Mouse (Mus musculus) embryonic facial prominence, embryonic 12.5 days (tissue): ENCODE results near the gene Iglon5. TPM values are rescaled to one million over a fixed set of nuclear protein-coding genes. Genes with fewer than 3 reads are reported as not detected.

Source experiments
- ATAC-seq: fragments of 200-750 bp; cut with Nextera tagmentation; 2 replicates; pipeline ENCODE4 v1.8.0; 2017; ENCODE audit not compliant: insufficient number of reproducible peaks, insufficient read depth, low FRiP score, low TSS enrichment
- H3K27ac ChIP-seq: fragments of 300-500 bp; sonication (generic); 2 replicates; pipeline ENCODE4 v1.5.1; 2016; ENCODE audit warnings: mild to moderate bottlenecking
- H3K27me3 ChIP-seq: fragments of 300-500 bp; sonication (generic); 2 replicates; pipeline ENCODE4 v1.6.1; 2016; ENCODE audit warnings: mild to moderate bottlenecking, moderate library complexity
- H3K36me3 ChIP-seq: fragments of 300-500 bp; sonication (generic); 2 replicates; pipeline ENCODE4 v1.6.1; 2016; ENCODE audit warnings: mild to moderate bottlenecking
- H3K4me1 ChIP-seq: fragments of 300-500 bp; sonication (generic); 2 replicates; pipeline ENCODE4 v1.6.1; 2016
- H3K4me2 ChIP-seq: fragments of 300-500 bp; sonication (generic); replicated peaks from 2 replicates; pipeline ENCODE4 v1.6.1; 2016; ENCODE audit warnings: mild to moderate bottlenecking, moderate library complexity
- H3K4me3 ChIP-seq: fragments of 300-500 bp; sonication (generic); 2 replicates; pipeline ENCODE4 v1.5.1; 2016; ENCODE audit warnings: mild to moderate bottlenecking
- H3K9ac ChIP-seq: fragments of 300-500 bp; sonication (generic); 2 replicates; pipeline ENCODE4 v1.6.1; 2016; ENCODE audit warnings: mild to moderate bottlenecking, moderate library complexity
- H3K9me3 ChIP-seq: fragments of 300-500 bp; sonication (generic); 2 replicates; pipeline ENCODE4 v1.6.1; 2016; ENCODE audit warnings: mild to moderate bottlenecking, moderate library complexity
- WGBS: fragments of 180-500 bp; shearing (Covaris S2); methylation state at CpG from one replicate; pipeline ENCODE4 v1.1.7; 2016; 5-methylcytosine and 5-hydroxymethylcytosine counted together
- microRNA-seq: library from miRNA; unstranded; fragments of <30 nt; microRNA quantifications from one replicate; pipeline ENCODE4, GENCODE M21; 2017
- polyA plus RNA-seq: library from polyadenylated mRNA; unstranded; fragments of >200 nt; fragmentation: Nextera tagmentation; extraction: Ambion mirVana; gene quantifications from 2 replicates; pipeline ENCODE4 v1.2.1, GENCODE M21; 2016

The Iglon5 gene
- polyA plus RNA-seq, 1 experiment from 2014 or later = 1.9 TPM

DNA sequence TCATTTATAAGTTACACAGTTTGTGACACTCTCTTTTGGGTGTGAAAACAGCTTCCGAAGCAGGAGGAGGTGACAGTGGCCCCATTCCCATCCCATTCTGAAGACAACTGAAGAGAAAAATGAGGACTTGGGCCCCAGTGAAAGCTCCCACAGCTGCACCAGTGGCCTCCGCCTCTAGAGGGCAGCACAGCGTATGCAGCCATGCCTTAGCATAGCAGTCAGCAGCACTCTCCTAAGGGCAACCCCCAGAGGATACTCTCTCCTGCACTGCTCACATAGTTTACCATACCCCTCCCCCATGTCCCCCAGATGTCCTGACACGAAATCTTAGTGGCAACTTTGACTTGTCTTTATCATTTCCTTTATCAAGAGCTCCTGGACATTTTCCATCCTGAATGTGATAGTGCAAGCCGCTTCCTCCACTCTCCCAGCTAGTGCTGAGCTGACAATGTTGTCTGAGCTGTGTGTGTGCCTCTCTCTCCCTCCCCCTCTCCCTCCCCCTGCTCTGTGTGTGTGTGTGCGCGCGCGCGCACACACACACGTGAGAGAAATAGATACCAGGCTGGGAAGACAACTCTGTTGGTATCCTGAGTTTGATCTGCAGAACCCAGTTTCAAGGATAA is 66.8 kb downstream of the Iglon5 start:
- Histone ChIP-seq H3K4me1 (no peaks in the 10 kb centered on the region; the same call in 1 of the 2 replicates), H3K9me3 (no peaks in the 10 kb centered on the region), H3K4me2 (peak overlapping the region; percentile 24), H3K27ac (no peak overlapping the region), H3K9ac (no peak overlapping the region), H3K27me3 (no peaks in the 10 kb centered on the region), H3K4me3 (no peak overlapping the region; the same call in 1 of the 2 replicates), H3K36me3 (no peaks in the 10 kb centered on the region)
- 12% methylated on average over 11 of the region's 11 CpGs for WGBS
- ATAC-seq = peak; percentile 84

Small RNAs within 50 kb of the gene (microRNA-seq; reads per million reads assigned to microRNA genes)
- gene Mir7051 = 0.54 reads per million

Other genes with a start within 250 kb of the Iglon5 start
- gene Zfp715, start 176.8 kb downstream of the Iglon5 start, polyA plus RNA-seq = 15.5 and 16.1 TPM in 2 replicates
- 0.10 and 0.37 TPM in 2 replicates for gene Siglecf, start 138.7 kb downstream of the Iglon5 start, polyA plus RNA-seq
- gene Siglecg, start 81.9 kb downstream of the Iglon5 start, polyA plus RNA-seq = 0.04 and 0.09 TPM in 2 replicates
- 1.9 and 3.9 TPM in 2 replicates for gene Lim2, start 62.4 kb downstream of the Iglon5 start, polyA plus RNA-seq
- 0.27 and 0.37 TPM in 2 replicates for gene Nkg7, start 53.0 kb downstream of the Iglon5 start, polyA plus RNA-seq
- not detected in 2 replicates for gene Cldnd2, start 49.3 kb downstream of the Iglon5 start, polyA plus RNA-seq
- 237 and 240 TPM in 2 replicates for gene Etfb, start 46.0 kb downstream of the Iglon5 start, polyA plus RNA-seq
- gene Gm45233, start 45.9 kb downstream of the Iglon5 start, polyA plus RNA-seq = 0.38 and 0.90 TPM in 2 replicates
- gene Vsig10l, start 26.9 kb downstream of the Iglon5 start, polyA plus RNA-seq = 5.2 and 6.7 TPM in 2 replicates
- not detected in 2 replicates for gene 4931406B18Rik, start 15.9 kb upstream of the Iglon5 start, polyA plus RNA-seq
- 0.66 and 1.1 TPM in 2 replicates for gene Cd33, start 54.4 kb upstream of the Iglon5 start, polyA plus RNA-seq
- gene Zfp658, start 72.2 kb upstream of the Iglon5 start, polyA plus RNA-seq = 6.1 and 6.5 TPM in 2 replicates
- 15.1 and 16.5 TPM in 2 replicates for gene Zfp719, start 89.5 kb upstream of the Iglon5 start, polyA plus RNA-seq
- gene Zfp819, start 117.1 kb upstream of the Iglon5 start, polyA plus RNA-seq = 0.31 and 0.56 TPM in 2 replicates
- not detected in 2 replicates for gene Ceacam18, start 144.6 kb upstream of the Iglon5 start, polyA plus RNA-seq
- 0.31 and 0.39 TPM in 2 replicates for gene Siglece, start 170.1 kb upstream of the Iglon5 start, polyA plus RNA-seq
- gene Ctu1, start 181.9 kb upstream of the Iglon5 start, polyA plus RNA-seq = 16.6 and 18.1 TPM in 2 replicates
- gene Klk14, start 200.3 kb upstream of the Iglon5 start, polyA plus RNA-seq = not detected in 2 replicates
- gene Klk13, start 222.5 kb upstream of the Iglon5 start, polyA plus RNA-seq = 0.36 and 0.73 TPM in 2 replicates